Mouse (Mus musculus) thymus, adult 18-20 months (tissue): ENCODE measurements around the gene C130026I21Rik.
A peak's percentile ranks its signal among the peaks of the same experiment; 100 is the strongest.
"Not testable (repeated sequence)": the region's sequence is repeated elsewhere in the genome, so short reads cannot be mapped to it uniquely, and the experiment has no call there.

ENCODE experiments used
- DNase-seq, 2 experiments: peaks; one replicate each; pipeline ENCODE4 v3.0.0; 2022; ENCODE audit warnings: mixed read lengths in 2 of 2

Gene C130026I21Rik

DNA sequence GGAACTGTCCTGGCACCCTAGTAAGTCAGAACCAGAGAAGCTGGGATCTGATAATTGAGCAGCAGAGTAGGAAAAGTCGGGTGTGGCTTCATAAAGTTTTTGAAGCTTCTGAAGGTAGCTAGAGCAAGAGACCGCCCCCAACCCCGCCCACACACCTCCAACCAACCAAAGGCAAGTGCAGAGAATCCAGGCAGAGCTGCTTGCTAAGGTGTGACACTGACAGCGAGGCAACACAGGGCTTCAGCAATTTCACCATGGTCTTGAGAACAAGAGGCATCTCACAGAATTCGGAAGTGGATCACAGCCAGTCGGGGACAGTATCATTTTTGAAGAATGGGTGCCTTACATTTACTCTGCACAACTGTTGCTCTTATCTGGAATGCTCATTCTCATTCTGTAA lies at the start of gene C130026I21Rik:
Gene C130026I21Rik, minus strand, starts transcription at position 101 of the 400 bp plus-strand sequence.
- DNase-seq, result not testable (repeated sequence)

DNA sequence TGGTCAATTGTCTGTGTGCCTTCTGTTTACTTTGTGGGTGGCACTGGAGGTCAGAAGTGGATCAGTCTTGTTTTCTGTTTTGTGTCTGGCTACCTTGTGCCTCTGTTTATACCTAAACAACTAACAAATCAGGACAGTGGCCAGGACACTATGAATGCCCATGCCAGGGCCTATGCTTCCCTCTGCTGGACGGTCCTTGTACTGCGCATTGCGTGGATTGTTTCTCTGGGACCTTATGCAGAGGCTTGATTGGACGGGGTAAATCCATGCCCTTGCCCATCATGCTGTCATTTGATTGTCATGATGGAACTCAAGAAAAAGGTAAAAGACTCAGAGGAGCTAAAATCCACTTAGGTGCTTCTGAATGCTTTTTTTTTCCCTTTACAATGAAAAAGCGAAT lies 16.7 kb upstream of the C130026I21Rik start:
- peak in 1 of 2 experiments; percentile 6 for DNase-seq

DNA sequence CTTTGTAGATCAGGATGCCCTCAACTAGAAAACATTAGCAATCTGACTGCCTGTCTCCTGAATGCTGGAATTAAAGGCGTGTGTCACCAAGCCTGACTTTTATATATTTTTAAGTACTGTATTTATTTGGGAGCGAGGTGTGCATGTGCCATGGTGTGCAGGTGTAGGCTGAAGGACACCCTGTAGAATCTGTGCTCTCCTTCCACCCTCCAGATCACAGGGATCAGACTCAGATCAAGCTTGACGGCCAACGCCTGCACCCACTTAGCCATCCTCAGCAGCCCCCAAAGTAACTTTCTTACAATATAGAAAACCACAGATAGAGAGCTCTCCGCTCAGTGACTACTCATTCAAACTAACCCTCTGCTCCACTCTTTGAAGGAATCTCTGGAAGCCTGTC lies 6.1 kb upstream of the C130026I21Rik start:
- not testable (repeated sequence) for DNase-seq

DNA sequence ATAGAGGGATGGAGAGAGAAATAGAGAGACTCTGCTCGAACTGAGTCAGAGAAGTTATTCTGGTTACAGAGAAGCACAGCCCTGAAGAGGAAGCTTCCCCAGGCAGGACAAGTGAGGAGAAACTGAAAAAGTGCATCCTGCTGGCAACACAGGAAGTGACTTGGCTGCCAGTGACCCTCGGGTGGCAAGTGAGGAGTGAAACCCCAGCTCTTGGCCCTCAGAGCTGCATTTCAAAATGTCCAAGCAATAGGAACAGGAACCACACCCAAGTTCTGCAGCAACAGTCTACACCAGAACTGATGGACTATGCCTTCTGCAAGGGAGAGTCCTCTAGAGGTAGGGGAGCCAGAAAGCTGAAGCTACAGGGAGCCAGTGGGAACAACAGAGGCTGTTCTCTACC lies 11.7 kb downstream of the C130026I21Rik start:
- peak in 1 of 2 experiments; percentile 24 for DNase-seq

DNA sequence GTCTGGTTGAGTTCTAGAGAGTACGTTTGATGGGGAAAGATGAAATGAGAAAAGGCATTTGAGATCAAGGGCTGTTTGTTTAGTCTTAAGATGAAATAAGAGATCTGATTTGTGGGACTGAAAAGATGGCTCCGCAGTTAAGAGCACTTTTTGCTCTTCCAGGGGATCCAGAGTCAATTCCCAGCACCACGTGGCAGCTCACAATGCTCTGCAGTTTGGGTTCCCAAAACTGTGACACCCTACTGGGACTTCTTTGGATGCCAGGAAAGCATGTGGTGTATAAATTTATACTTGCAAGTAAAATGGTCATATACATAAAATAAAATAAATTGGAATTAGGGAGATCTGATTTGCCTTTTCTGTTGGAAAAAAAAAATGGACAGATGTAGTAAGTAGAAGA lies 15.1 kb downstream of the C130026I21Rik start:
- DNase-seq, result not testable (repeated sequence)

- not testable (repeated sequence) for DNase-seq
Measured at GRCm38 (mm10) chr1:85251211-85251610, 19.2 kb downstream of the C130026I21Rik start.

- DNase-seq, result not testable (repeated sequence)
Measured at GRCm38 (mm10) chr1:85248985-85249384, 21.4 kb downstream of the C130026I21Rik start.

DNA sequence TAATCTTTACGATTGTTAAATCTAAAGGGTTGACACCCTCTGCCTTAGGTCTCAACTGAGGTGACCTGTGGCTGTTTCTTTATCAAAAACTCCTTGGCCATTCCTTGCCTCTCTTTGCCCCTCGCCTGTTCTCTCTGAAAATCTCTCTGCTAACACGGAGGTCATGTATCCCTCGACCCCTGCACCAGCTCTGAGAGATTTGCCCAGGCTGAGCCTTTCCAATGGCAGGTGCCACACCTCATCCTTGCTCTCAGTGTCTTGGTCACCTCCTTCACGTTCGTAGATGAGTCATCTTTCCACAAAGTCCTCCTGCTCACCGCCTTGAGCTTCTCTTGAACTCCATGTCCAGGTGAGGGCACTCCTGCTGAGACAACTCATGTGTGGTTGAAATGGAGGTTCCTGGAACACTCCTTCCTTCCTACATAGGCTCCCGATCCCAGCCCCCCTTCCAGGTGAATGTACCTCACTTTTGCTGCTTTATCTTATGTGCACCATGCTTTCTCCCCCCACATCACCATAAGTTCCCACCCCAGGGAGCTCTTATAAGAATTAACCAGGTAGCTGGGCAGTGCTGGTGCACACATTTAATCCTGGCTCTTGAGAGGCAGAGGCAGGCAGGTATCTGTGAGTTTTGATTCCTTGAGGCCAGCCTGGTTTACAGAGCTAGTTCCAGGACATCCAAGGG lies 23.4 kb downstream of the C130026I21Rik start:
- DNase-seq, result not testable (repeated sequence)

DNA sequence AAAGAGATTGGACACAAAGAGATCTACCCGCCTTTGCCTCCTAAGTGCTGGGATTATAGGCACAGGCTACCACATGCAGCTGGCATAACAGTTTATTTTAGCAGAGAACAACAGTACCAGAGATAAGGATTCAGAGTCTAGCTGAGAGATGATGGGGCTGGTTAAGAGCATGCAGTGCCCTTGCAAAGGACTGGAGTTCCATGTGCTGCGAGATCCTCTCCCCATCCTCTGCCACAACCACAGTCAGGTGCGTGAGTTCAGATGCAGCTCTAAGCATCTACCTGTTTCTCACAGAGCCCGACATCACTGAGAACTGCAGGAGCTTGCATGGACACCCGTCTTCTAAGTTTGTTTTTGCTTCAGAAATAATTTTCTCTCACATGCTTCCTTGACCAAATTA lies 24.1 kb downstream of the C130026I21Rik start:
- DNase-seq, result not testable (repeated sequence)

- DNase-seq, result not testable (repeated sequence)
Measured at GRCm38 (mm10) chr1:85244941-85245340, 25.4 kb downstream of the C130026I21Rik start.

- not testable (repeated sequence) for DNase-seq
Measured at GRCm38 (mm10) chr1:85243023-85243422, 27.3 kb downstream of the C130026I21Rik start.

DNA sequence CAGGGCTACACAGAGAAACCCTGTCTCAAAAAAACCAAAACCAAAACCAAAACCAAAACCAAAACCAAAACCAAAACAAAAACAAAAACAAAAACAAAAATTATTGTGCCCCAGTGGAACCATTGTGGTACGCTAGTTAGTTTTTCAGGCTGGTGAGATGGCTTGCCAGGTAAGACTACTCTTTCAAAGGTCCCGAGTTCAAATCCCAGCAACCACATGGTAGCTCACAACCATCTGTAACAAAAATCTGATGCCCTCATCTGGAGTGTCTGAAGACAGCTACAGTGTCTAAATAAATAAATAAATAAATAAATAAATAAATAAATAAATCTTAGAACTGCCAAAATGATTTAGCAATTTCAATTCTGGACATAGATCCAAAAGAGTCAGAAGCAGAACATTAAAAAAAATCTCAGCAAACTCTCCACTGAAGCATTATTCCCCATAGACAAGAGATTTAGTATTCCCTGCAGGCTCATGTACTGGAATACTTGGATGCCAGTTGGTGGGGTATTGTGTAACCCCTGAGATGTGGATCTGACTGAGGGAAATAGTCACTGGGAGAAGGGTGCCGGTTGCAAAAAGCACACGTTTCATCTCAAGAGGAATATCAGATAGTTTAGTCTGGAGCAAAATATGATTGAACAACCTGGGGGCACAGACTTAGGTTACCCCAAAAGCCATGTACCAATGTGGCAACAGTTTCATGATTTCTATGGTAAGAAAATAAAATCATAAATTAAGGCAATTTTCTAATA lies 31.2 kb downstream of the C130026I21Rik start:
- not testable (repeated sequence) for DNase-seq

DNA sequence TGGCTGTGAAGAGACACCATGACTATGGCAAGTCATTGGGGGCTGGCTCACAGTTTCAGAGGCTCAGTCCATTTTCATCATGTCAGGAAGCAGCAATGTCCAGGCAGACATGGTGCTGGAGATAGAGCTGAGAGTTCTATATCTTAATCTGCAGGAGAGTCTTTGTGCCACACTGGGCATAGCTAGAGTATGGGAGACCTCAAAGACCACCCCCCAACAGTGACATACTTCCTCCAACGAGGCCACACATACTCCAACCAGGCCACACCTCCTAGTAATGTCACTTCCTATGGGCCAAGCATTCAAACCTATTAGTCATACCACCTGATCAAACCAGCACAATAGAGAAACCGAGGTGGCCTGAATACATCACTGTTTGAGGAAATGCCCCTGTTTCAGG lies 63.8 kb downstream of the C130026I21Rik start:
- DNase-seq, result not testable (repeated sequence)

DNA sequence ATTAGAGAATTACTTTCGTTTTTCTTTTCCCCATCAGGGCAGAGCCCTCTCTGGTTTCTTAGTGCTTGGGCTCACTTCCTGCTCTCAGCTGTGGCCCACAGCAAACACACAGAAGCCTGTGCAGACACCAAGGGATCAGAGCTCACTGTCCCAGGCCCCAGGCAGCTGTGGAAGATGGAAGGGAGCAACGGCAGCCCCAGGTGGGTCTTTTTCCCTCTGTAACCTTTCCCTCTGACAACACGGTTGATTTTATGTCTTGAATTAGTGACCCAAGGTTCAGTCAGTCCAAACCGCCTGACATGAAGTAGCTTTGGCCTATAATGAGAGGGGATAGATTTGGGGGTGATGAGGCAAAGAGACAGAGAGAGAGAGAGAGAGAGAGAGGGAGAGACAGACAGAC lies 70.8 kb downstream of the C130026I21Rik start:
- not testable (repeated sequence) for DNase-seq

DNA sequence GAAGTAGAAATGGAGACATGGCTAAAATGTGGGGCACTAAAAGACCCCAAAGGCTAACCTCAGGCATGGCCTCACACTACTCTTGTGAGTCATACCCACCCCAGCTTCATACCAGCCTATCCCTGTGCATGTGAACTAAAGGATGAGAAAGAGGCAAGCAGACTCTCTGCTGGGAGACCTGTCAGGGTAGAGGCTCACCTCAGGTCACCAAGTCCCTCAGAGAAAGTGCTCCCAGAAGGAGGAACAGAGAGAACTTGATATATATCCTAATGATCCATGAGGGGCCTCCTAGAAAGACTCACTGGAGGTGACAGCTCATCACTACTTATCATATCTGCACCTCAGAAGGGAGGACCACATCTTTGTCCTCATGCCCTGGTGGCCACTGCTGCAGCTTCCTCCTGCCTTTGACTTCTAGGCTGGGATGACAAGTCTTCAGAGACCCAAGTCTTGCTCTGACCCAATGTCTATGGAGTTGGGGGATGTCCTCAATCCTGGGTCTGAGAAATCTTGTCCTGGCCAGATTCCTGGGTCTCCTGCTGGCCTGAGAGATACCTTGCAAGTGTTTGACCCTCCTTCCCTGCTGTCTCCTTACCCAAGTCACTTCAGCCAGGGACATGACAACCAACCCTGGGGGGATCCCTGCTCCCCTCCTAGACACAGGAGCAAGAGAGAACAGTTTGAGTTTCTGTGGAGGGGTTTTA lies 71.6 kb downstream of the C130026I21Rik start:
- DNase-seq, result not testable (repeated sequence)

DNA sequence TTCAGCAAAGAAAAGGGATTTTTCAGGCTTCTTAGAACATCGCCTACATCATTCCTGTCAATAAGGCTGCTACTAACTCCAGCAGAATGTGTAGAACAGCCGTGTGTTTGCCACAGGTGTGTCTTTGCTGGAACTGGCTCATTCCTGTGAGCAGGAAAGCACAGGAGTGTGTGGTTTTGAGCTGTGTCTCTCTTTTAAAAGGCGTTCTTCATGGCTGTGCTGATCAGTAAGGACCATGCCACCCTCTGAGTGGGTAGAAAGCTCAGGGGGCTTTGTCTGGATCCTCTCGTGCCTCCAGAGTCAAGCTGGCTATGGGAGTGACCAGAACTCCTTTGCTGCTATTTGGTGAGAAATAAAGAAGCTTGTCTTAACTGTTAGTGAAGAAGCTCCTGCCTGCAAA lies 73.6 kb downstream of the C130026I21Rik start:
- not testable (repeated sequence) for DNase-seq

- DNase-seq, result not testable (repeated sequence)
Measured at GRCm38 (mm10) chr1:85193761-85194160, 76.6 kb downstream of the C130026I21Rik start.

- DNase-seq, result not testable (repeated sequence)
Measured at GRCm38 (mm10) chr1:85181981-85182380, 88.4 kb downstream of the C130026I21Rik start.

DNA sequence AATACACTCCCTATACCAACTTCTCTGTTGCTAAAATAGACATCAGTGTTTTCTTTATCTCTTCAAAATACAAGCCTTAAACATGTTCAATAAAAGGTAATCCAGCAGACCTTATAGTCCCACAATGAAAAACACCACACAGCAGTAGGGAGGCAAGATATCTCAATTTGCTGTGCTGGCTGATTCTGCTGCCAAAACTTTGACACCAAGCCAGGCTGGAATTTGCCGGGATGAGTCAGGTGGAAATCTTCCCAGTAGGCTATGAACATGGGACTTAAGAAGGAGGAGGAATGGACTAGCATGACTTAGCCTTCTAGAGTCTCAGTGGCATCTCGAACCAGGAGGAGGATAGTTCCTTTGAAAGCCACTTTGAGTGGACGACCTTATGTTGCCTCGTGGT lies 91.4 kb downstream of the C130026I21Rik start:
- DNase-seq, result not testable (repeated sequence)

DNA sequence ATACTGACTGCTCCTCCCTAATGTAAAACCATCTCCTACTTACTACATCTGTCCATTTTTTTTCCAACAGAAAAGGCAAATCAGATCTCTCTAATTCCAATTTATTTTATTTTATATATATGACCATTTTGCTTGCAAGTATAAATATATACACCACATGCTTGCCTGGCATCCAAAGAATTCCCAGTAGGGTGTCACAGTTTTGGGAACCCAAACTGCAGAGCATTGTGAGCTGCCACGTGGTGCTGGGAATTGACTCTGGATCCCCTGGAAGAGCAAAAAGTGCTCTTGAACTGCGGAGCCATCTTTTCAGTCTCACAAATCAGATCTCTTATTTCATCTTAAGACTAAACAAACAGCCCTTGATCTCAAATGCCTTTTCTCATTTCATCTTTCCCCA lies 107.5 kb downstream of the C130026I21Rik start:
- DNase-seq, result not testable (repeated sequence)

DNA sequence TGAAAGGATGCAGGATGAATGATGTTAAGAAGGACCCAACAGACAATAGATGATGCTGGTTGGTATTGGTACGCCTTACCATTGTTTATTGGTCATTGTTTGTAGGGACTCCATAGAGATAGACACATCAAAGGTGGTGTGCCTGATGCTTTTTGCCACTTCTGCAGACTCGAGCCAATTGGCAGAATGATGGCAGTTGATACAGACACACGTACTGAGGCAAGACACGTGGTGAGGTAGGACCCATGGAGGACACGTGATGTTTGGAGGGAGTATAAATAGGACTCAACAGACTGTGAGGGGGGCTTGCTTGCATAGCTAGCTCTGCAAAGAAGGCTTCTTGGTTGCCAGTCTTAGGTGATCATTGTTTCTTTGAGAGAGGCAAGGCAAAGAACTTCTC lies 115.2 kb downstream of the C130026I21Rik start:
- not testable (repeated sequence) for DNase-seq

DNA sequence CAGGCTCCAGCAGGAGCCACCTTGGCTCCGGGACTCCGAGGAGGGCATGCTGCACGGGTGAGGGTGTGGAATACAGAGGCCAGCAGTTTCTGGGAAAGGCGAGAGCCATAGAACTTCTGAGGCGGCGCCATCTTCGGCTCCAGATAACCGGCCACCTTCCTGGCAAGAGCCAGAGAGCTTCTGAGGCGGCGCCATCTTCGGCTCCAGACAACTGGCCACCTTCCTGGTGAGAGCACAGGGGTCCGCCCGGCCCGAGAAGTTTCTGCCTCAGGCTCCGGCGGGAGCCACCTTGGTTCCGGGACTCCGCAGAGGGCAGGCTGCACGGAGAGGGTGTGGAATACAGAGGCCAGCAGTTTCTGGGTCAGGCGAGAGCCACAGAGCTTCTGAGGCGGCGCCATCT lies 136.7 kb downstream of the C130026I21Rik start:
- DNase-seq, result not testable (repeated sequence)

GRCm38 (mm10) chr1:85121841-85122240 lies 148.5 kb downstream of the C130026I21Rik start:
- not testable (repeated sequence) for DNase-seq
